Mouse (Mus musculus): Measurements from ENCODE around the gene Pbx3.

Gene Pbx3

DNA sequence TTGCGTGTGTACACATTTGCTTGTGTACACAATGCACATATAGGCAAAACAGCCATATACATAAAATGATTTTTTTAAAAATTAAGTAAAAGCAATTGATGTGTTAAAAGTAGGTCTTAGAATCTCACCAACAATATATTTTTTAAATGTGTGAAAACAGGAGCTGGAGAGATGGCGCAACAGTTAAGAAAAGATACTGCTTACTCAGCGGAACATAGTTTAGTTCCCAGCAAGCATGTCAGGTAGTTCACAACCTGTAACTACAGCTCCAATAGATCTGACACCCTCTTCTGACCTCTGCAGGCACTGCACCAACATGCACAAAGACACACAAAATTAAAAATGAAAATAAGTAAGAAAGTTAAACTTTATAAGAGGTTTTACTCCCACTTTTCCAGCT, 74.7 kb downstream of the Pbx3 start:
- DNase-seq (ENCODE audit: low read depth, low spot score) = peak; percentile 2

DNA sequence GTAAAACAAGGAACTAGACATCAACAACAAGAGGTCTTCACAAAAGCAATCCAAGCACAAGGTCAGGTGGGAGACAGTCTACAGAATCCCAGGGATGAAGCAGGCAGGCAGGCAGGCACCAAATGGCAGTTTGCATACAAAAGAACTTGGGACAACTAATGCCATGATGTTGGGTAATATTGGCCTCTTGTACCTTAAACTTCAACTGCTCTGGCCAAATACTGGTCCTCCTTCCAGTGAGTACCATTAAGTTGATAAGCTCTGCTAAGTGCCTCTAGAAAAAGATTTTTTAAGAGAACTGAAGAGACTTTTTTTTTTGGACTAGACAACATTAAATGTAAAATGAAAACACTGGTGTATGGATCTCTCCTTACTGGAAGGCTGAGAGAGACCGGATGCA, 83.2 kb downstream of the Pbx3 start:
- no peak for DNase-seq (ENCODE audit: low read depth, low spot score)

DNA sequence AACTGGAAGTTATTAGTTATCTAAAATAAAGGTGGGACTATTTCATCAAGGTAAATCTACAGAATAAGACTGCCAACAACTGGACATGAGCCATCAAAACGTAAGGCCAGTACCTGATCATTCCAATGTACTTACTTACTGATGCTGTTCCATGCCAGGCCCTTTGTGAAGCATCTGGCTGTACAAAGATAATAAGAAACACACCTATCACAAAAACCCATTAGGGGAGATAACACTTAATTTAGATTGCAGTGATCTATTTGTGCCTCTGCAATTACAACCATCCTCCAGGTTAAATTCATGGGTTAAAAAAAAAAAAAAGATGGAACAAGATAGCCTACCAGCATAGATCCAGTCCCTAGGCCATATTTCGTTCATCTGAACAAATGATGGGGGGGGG, 88.7 kb downstream of the Pbx3 start:
- DNase-seq (ENCODE audit: low read depth, low spot score) = no peak

DNA sequence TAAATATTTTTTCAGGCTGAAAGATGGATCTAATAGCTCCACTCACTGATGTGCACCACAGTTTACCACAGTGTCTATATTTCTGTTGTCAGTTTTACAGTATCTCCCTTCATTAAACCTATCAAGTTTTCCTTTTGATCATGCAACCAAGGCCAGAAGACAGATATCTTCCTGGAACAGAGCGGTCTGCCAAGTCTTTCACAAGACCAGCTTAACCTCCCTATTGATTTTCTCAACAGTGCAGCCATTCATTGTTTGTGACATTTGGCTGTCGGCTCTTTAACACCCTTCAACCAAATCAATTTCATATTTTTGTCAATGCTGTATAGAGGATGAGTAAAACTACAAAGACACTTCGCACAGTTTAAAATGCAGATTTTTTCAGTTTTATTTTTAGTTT, 91.9 kb downstream of the Pbx3 start:
- DNase-seq (ENCODE audit: low read depth, low spot score) = no peak

DNA sequence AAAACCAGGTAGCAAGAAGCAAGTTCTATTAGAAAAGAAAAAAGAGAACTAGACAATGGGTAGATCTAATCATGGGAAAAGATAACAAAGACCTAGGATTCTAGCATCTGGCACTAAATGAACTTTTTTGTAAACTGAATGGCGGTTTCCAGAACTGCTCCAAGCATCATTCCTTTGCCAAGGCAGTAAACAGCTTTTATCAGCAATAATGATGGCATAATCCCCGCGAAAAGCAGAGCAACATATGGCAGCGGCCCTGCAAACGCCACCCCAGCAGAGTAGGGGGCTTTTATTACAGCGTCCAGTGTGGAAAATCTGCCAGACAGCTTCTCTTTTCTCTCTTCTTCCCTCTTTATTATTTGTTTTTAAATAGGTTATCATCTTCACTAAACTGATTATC, 93.2 kb downstream of the Pbx3 start:
- no peak for DNase-seq (ENCODE audit: low read depth, low spot score)

DNA sequence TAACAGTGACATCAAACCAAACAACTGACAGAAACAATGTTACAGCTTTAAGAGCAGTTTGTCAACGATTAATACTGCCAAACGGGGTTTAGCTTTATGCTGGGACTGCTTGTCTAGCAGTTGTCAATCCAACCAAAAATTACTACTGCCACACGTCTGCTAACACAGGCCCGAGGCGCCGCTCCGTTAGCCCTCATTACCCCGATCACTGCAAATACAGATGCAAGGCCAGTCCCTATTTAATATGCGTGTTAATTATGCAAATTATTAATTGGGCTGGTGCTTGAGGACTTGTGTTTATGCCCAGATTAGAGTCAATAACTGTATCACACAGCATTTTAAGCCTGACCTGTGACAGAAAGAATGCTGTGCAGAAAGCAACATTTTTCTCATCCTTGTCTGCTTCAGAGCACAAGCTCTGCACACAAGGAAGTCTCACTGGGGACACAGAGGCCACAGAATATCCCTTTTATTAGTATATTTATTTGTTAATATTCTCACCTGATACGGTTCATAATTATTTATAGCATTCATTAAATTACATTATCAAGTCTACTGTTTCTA, 97.2 kb downstream of the Pbx3 start:
- no peak for DNase-seq (ENCODE audit: low read depth, low spot score)

DNA sequence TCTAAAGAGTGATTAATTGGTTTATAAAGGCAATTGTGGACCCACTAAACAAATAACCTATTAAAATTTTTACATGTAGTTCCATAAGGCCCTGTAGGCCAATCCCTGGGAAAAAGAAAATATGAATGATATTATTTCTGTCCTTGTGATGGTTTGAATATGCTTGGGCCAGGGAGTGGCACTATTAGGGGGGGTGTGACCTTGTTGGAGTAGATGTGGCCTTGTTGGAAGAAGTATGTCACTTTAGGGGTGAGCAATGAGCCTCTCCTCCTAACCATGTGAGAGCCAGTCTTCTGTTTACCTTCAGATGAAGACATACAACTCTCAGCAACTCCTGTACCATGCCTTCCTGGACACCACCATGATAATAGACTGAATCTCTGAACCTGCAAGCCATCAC, 110.9 kb downstream of the Pbx3 start:
- no peak for DNase-seq (ENCODE audit: low read depth, low spot score)

DNA sequence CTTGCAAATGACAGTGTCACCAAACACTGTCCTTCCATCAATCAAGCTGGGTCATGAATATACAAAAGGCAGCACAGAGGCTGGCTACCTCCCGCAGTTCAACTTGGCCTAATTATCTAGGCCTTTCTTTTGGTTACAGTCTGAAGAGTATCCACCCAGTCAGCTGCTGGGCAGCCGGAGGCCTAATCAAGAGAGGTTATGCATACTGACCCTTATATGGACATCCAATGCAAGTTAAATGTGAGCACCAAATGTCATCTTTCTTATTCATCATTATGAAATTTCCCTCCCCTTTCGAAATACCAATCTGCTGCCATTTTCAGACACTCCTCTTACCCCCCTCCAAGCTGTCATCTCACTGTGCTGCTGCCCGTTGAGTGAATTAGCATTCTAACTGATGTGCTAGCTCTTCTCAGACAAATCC, 112.3 kb downstream of the Pbx3 start:
- peak; percentile 7 for DNase-seq (ENCODE audit: low read depth, low spot score)

DNA sequence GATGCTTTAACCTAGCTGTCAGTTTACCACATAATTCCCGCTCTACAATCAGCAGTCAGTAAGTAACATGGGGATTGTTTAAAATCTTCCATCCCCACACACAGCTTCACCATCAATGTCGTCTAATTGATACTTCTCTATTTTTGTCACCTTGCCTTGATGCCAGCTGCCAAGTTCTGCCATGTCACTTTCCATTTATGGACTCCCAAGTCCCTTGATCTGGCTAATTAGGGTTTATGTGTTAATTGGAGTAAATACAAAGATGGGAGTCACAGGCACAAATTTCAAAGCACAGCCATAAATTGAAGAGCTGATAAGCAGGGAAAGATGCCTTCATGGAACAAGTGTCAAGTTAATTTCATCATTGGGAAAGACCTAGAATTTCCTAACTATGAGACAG, 114.7 kb downstream of the Pbx3 start:
- no peak for DNase-seq (ENCODE audit: low read depth, low spot score)

DNA sequence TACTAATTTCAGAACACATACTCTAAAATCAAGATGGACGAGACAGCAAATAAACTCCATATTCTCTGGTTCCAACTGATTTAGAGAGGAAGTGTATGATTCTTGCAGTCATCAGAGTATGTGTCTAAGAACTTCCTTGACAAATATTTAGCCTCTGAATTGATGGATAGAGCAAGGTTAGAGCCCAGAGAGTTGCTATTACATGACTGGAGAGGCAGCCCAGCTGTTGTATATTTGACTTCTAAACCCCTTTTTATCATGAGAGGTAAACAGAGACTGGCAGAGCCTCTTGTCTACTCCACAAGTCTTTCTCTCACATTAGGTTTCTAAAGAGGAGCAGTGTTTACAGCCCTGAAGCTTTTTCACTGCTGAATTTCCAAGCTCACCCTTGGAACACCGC, 115.3 kb downstream of the Pbx3 start:
- DNase-seq (ENCODE audit: low read depth, low spot score) = no peak

DNA sequence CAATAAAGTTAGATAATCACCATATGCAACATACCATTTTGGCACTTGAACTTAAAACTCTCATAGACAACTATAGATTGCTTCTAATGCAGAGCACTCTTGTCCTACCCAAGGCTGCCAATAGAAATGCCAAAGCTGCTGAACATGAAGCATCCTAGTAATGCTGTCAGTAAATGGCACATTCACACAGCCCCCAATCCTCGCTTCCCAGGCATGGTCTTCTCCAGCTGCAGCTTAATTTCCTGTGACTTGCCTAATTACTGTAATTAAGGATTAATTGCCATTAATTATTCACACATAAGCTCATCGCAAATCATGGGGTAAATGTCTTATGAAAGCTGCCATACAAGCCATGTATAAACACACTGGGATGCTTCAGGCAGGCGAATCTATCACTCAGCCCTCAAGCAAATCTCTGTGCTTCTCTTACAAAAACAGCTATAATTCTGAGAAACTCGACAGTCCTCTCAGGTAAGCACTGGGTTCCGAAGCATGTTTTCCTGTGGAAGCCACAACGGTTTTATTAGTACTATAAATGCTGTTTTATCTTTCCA, 116.9 kb downstream of the Pbx3 start:
- DNase-seq (ENCODE audit: low read depth, low spot score) = no peak

DNA sequence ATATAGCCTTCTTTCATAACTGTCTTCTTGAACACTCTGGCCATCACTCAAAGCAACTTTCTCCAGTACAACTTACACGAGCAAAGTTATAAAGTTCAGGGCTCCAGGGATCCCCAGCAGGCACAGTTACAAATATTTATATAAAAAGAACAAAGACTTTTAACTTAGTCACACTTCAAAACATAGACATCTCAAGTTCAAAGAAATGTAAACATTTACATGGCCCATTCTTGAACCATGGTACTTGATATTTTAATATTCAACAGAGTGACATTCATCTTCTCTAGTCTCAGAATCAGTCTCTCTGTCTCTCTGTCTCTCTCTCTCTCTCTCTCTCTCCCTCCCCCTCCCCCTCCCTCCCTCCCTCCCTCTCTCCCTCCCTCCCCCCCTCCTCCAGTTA, 119.3 kb downstream of the Pbx3 start:
- DNase-seq (ENCODE audit: low read depth, low spot score) = no peak

DNA sequence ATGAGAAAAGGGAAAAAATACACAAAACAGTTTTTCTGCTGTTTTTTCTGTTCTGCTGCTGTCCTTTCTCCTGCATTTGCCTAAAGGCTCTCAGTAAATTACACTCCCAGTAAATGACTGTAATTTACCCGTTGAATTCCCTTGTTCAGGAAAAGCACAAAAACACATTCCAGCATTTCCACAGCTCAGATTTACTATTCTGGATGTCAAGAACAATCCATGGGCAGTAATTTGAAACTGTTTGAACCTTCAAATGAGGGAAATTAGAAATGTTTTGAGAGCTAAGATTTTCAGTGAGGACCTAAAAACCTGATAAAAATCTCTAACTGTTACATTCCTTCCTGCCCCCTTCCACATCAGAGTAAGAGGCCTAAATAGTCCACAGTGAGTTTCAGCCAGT, 119.8 kb downstream of the Pbx3 start:
- no peak for DNase-seq (ENCODE audit: low read depth, low spot score)

DNA sequence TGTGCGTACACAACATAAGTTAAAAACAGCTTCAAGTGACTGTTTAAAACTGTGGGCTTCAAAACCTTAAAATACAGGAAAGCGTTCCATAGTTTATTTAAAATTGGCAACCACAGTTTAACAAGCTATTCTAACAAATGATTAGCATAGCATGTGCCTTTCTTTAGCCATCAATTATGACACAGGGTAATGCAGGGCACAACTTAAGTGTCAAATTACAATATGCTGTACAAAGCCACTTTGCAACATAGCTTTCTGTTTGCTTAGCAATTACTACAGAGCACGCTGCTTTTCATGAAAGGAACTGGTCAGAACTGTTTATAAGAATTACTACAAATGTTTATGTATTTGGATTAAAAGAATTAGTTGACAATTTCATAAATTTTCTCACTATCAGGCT, 120.7 kb downstream of the Pbx3 start:
- no peak for DNase-seq (ENCODE audit: low read depth, low spot score)

DNA sequence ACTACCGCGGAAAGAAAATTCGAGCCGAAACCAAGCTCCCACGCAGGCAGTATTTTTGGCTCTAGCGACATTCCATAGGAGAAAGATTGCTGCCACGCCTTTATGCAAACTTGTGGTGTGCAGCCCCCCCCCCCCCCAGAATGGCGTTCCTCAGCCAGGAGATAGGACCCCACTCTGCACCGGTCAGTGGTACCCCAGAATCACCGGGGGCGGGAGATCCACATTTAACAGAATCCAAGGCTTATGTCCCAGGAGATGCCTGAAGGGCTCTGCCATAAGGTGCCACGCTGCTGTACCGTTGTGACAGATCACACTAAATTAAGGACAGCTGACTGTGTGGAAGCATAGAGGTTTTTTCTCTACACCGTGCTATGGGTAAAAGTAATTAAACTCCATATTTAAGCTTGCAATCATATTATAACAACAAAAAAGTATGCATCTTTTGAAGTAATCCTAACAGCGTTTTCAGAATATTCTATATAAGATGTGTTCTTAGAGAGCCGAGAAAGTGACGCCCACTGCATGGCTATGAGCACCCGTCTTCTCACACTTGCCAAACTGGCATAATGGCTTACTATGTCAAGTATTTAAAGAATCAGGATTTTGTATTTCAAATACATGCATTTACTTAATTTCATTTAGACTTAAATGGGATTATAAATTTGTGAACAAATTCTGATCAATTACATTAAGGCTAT, 122.8 kb downstream of the Pbx3 start:
- no peak for DNase-seq (ENCODE audit: low read depth, low spot score)

DNA sequence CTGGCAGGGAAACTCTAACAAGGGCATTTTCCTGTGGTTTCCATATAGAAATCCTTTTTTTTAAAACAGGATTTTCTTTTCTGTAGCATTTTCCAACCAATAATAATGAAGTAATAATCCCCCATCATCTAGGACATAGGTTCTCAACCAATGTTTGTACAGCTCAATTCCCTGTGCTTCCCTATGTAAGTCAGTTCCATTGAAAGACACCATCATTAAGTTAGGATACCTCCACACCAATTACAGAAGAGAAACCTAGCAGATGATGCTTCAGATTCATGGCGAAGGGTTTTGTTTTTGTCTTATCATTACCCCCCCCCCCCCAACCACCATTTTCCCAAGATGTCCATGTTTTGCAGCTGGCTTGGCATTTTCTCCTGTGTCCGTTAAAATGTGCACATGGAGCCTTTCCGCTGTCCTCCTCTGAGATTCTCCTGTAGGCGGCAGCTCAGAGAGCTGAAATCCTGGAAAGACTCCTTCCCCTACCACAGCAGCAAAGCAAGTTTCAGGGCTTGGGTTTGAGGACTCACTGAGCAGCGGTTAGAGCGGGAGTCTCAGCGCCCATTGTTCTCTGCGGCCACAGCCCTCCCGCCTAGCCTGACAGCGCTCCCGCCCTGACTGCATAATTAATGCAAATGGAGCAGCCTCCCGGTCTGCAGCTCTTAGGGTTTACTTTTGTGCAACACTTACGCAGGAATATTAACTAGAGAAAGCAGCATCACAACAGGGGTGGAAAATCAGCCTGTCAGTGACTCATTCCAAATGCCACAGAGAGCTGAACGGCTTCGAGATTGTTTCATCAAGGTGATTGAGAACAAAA, 123.6 kb downstream of the Pbx3 start:
- DNase-seq (ENCODE audit: low read depth, low spot score) = peak; percentile 95

DNA sequence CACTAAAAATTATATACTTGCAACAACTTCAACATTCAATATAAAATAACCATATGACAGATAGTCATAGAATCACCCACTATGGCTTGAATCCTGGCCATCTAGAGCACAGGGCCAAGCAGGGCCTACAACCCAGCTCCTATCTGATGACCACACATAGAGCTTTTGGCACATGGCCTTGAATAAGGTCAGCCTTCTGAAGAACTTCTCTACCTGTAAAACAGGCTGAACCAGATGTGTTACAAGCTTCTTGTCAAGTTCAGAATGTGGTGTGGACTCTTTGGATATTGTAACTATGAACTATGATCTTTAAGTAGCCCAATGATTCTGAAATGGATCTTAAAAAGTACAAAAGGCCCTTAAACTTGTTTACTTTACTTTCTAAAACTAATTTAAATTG, 132.1 kb downstream of the Pbx3 start:
- no peak for DNase-seq (ENCODE audit: low read depth, low spot score)

DNA sequence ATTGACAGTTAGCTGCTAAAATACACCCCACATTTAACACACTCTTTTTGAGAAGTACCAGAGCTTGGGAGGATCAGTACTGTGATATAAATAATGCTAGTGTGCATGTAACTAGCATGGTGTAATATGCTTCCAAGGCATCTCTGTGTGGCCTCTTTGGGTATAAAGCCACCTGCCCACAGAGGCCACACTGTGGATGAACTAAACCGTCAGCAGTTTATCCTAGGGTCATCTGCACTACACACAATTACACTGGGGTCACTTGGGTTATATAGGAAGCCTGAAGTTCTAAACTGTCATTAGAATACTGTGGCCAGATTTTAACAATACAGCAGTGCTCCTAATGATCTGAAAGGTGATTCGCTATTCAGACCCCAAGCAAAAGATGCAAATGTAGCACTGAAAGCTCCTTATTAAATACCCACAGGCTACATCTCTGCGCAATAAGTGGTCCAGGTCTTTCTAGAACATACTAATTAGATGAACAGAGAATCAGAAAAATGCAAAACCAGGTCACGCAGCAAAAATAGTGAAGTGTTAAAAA, 133.6 kb downstream of the Pbx3 start:
- no peak for DNase-seq (ENCODE audit: low read depth, low spot score)

DNA sequence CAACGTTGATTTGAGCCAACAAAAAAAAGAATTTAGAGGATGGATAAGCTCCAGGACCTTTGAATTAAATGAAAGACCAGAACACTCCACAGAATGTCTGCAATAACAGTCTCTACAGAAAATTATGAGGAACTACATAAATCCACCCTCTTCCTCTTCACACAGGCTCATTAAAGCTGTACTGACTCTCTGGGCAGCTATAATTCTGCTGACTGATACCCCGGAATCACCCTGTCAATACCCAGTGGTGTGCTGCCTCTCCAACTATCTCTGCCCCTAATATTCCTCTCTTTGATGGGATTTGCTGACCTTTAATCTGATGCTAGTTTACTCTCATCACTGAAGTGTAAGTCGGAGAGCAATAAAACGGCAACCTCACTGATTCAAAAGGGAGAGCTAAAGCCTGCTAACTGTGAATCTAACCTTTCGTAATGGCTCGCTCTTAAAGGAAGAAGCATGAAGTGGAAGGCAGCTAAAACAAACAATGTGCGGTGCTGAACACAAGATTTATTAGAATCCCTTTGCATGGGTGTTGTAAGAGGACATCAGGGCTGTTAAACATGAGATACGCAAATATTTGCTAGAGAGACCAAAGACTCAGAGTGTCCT, 137.4 kb downstream of the Pbx3 start:
- DNase-seq (ENCODE audit: low read depth, low spot score) = no peak

DNA sequence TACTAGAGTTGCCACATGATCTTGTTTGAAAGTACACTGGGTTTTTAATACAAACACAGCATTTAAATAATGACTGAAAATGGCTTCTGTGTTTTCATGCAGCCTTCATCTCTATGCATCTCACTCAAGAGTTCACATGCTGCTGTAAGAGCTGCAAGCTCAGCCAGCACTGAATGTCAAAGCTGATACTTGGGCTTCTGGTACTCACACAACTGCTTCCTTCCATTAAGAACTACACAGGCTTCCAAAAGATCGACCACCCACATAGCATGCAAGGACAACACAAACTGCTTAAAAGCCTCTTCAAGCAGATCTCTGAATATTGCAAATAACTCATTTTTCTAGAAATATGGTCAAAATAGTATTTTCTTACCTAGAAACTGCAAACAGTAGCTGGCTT, 138.7 kb downstream of the Pbx3 start:
- DNase-seq (ENCODE audit: low read depth, low spot score) = no peak

DNA sequence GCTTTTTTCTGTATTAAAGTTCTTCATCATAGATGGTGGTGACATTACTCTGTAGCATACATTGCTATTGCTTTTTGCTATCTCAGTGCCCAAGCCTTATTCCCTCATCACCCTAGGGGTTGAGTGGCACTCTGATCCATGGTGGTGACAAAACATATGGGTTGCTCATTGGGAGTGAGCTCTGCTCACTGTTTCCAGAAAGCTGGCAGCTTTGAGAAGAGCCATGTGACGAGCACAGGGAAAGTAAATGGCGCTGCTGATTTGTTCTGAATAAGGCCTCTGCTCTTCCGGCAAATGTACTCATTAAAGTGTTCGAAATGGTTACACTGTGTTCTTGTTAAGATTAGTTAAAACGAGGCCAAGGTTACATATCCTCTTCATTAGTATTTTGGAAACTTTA, 139.7 kb downstream of the Pbx3 start:
- DNase-seq (ENCODE audit: low read depth, low spot score) = no peak

DNA sequence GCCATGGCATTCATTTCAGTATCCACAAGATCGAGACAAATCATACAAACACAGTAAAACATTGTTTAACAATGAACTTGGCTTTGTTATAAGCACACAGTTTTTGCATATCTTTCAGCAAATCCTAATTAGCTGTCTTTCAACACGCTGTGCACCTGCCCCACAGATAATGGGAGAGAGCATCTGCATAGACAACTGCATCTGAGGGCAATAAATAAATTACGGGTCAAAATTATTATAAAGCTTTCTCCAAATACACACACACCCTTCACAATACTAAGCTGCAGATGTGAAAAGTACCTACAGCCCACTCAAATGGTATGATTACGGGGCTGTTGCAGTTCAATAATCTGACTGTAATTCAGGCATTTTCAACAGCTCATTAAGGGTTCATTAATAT, 145.3 kb downstream of the Pbx3 start:
- DNase-seq (ENCODE audit: low read depth, low spot score) = no peak

Measured in ZHBTc4 (cell line).